Mouse (Mus musculus): ENCODE measurements around the gene Map2k4. TPM values are rescaled to one million over a fixed set of nuclear protein-coding genes. Genes with fewer than 3 reads are reported as not detected.

The Map2k4 gene
- total RNA-seq (2014; rRNA removed) (116 and 127 TPM in 2 replicates), polyA plus RNA-seq (2015; fragmentation: Nextera tagmentation; extraction: Ambion mirVana) (113 and 116 TPM in 2 replicates)

DNA sequence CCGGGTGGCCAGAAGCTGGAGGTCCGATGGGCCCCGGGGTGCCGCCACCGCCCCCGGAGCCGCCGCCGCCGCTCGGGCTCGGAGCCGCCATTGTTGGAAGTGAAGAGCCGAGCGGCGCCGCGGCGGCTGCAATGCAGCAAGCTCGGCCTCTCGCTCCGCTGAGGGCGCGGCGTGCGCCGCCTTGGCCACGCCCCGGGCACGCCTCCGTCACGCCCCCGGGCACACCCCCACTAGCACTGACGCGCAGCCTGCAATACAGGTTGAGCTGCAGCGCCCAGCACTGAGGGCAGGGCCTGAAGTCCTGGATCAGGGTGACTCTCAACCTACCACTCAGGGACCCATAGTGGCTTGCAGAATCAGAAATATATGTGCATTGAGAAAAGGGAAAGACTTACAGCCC is at the start of gene Map2k4:
Gene Map2k4, minus strand, starts transcription at position 144 of the 400 bp plus-strand sequence.
- H3K4me1 ChIP-seq (ENCODE audit: insufficient read depth, low read length), result peaks cover 7% of the 10 kb centered on the region
- H3K27ac ChIP-seq, result peak within 1 kb of the TSS; percentile 84
- no peaks in the 10 kb centered on the region for H3K27me3 ChIP-seq (ENCODE audit: insufficient read depth, low read length)
- TF ChIP-seq CTCF (IDR thresholded peaks at IDR 0.05; ENCODE audit: low read depth), result no peak
- peak within 1 kb of the TSS; percentile 99 for H3K9ac ChIP-seq (replicated peaks; ENCODE audit: low read length)
- peak within 1 kb of the TSS; percentile 81 for H3K4me2 ChIP-seq (ENCODE audit: low read depth, low read length)
- ATAC-seq, result peak; percentile 99
- H3K9me3 ChIP-seq (ENCODE audit: low read length), result no peaks in the 10 kb centered on the region
- WGBS, result 0% methylated on average over 25 of the region's 36 CpGs
- peak within 1 kb of the TSS; percentile 96 for H3K4me3 ChIP-seq (ENCODE audit: low read length)
- H3K36me3 ChIP-seq (ENCODE audit: insufficient read depth, low read length), result no peaks in the 10 kb centered on the region
- DNase-seq (ENCODE audit: low spot score), result peak; percentile 95

- Histone ChIP-seq H3K9ac (replicated peaks; ENCODE audit: low read length) (no peak overlapping the region), H3K4me2 (ENCODE audit: low read depth, low read length) (no peak overlapping the region), H3K36me3 (ENCODE audit: insufficient read depth, low read length) (peaks cover 36% of the 10 kb centered on the region), H3K9me3 (ENCODE audit: low read length) (no peaks in the 10 kb centered on the region), H3K27ac (no peak overlapping the region), H3K4me1 (ENCODE audit: insufficient read depth, low read length) (no peaks in the 10 kb centered on the region), H3K4me3 (ENCODE audit: low read length) (no peak overlapping the region), H3K27me3 (ENCODE audit: insufficient read depth, low read length) (no peaks in the 10 kb centered on the region)
- TF ChIP-seq CTCF (IDR thresholded peaks at IDR 0.05; ENCODE audit: low read depth), result no peak
- ATAC-seq (no peak), DNase-seq (ENCODE audit: low spot score) (no peak)
- WGBS, result 87% methylated on average over 3 of the region's 3 CpGs
These were observed 36.5 kb upstream of the Map2k4 start for GRCm38 (mm10) chr11:65824556-65824955.

DNA sequence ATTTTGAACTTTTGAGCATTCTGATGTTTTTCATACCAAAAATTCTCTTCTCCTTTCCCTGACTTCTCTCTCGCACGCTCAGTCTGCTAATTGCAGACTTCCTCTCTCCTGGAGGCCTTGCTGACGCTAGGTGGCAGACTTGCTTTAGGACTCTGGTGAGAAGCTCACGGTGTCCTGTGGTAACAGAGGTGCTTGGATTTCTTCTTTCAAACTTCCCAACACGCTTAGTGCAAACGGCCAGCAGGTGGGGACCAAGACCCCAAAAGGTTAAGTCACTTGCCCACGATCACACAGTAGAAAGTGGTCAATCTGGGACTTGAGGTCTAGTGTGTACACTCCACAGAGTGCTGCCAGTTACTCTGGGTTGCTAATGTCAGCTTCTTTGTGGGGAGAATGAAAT is 32.8 kb upstream of the Map2k4 start:
- DNase-seq (ENCODE audit: low spot score) (peak; percentile 93), ATAC-seq (peak; percentile 79)

GRCm38 (mm10) chr11:65820280-65820679 is 32.2 kb upstream of the Map2k4 start:
- DNase-seq (ENCODE audit: low spot score), result peak; percentile 74
- Histone ChIP-seq H3K4me1 (ENCODE audit: insufficient read depth, low read length) (no peaks in the 10 kb centered on the region), H3K9ac (replicated peaks; ENCODE audit: low read length) (no peak overlapping the region), H3K27ac (no peak overlapping the region), H3K9me3 (ENCODE audit: low read length) (no peaks in the 10 kb centered on the region), H3K4me2 (ENCODE audit: low read depth, low read length) (no peak overlapping the region), H3K4me3 (ENCODE audit: low read length) (no peak overlapping the region), H3K36me3 (ENCODE audit: insufficient read depth, low read length) (peaks cover 16% of the 10 kb centered on the region), H3K27me3 (ENCODE audit: insufficient read depth, low read length) (no peaks in the 10 kb centered on the region)
- peak; percentile 85 for TF ChIP-seq CTCF (IDR thresholded peaks at IDR 0.05; ENCODE audit: low read depth)
- WGBS, result 67% methylated on average over 5 of the region's 5 CpGs
- ATAC-seq, result peak; percentile 56; the same call in 1 of the 2 replicates

More for the DNA sequence above, 32.8 kb upstream of the Map2k4 start:
- no peak overlapping the region for H3K9ac ChIP-seq (replicated peaks; ENCODE audit: low read length)
- no peak overlapping the region for H3K4me2 ChIP-seq (ENCODE audit: low read depth, low read length)
- H3K4me1 ChIP-seq (ENCODE audit: insufficient read depth, low read length), result no peaks in the 10 kb centered on the region
- H3K4me3 ChIP-seq (ENCODE audit: low read length), result no peak overlapping the region
- H3K27me3 ChIP-seq (ENCODE audit: insufficient read depth, low read length), result no peaks in the 10 kb centered on the region
- peak; percentile 88 for TF ChIP-seq CTCF (IDR thresholded peaks at IDR 0.05; ENCODE audit: low read depth)
- 5% methylated on average over 7 of the region's 7 CpGs for WGBS
- H3K9me3 ChIP-seq (ENCODE audit: low read length), result no peaks in the 10 kb centered on the region
- H3K27ac ChIP-seq, result no peak overlapping the region
- peaks cover 14% of the 10 kb centered on the region for H3K36me3 ChIP-seq (ENCODE audit: insufficient read depth, low read length)

DNA sequence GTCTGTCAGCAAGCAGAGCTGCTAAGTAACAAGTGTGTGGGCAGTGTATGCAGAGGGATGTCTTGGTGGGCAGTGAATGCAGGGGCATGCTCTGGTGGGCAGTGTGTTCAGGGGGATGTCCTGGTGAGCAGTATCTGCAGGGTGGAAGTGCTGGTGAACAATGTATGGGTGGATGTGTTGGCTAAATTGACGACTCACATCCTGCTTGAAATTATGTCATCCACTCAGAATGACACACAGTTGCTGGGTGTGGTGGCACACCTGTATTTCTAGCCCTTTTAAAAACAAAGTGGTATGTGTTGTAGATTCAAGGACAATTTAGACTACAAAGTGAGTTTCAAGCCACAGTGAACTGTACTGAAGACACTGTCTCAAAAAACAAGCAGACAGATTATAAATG is 30.1 kb upstream of the Map2k4 start:
- DNase-seq (ENCODE audit: low spot score) (no peak), ATAC-seq (no peak)
- no peak for TF ChIP-seq CTCF (IDR thresholded peaks at IDR 0.05; ENCODE audit: low read depth)

DNA sequence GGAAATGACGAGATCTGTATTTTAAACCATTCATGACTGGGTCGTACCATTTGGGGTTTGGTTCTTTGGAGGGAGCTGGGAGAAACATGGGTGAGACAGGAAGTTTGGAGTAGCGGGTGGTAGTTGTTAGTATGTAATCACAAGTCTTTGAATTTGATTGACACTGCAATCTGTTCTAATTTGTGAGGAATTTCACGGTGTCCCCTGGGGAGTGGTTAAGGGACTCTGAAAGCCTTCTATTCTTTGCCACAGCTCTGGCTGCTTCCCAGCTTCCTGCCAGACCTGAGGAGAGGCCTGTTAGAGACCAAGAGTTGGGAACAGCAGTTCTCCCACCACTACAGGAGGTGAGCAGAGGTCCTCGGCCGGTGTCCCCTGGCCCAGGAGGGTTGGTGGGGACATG is 28.1 kb upstream of the Map2k4 start:
- H3K4me1 ChIP-seq (ENCODE audit: insufficient read depth, low read length), result peaks cover 5% of the 10 kb centered on the region; the same call in 1 of the 2 replicates
- H3K4me3 ChIP-seq (ENCODE audit: low read length), result no peak overlapping the region
- no peak for ATAC-seq
- 33% methylated on average over 6 of the region's 6 CpGs for WGBS
- no peak for DNase-seq (ENCODE audit: low spot score)
- H3K27ac ChIP-seq, result no peak overlapping the region
- H3K4me2 ChIP-seq (ENCODE audit: low read depth, low read length), result no peak overlapping the region
- no peaks in the 10 kb centered on the region for H3K9me3 ChIP-seq (ENCODE audit: low read length)
- no peaks in the 10 kb centered on the region for H3K27me3 ChIP-seq (ENCODE audit: insufficient read depth, low read length)
- peaks cover 11% of the 10 kb centered on the region for H3K36me3 ChIP-seq (ENCODE audit: insufficient read depth, low read length)
- TF ChIP-seq CTCF (IDR thresholded peaks at IDR 0.05; ENCODE audit: low read depth), result no peak
- no peak overlapping the region for H3K9ac ChIP-seq (replicated peaks; ENCODE audit: low read length)

More for the DNA sequence above, 30.1 kb upstream of the Map2k4 start:
- Histone ChIP-seq H3K4me3 (ENCODE audit: low read length) (no peak overlapping the region), H3K9ac (replicated peaks; ENCODE audit: low read length) (no peak overlapping the region), H3K4me1 (ENCODE audit: insufficient read depth, low read length) (no peaks in the 10 kb centered on the region), H3K27me3 (ENCODE audit: insufficient read depth, low read length) (no peaks in the 10 kb centered on the region), H3K9me3 (ENCODE audit: low read length) (no peaks in the 10 kb centered on the region), H3K4me2 (ENCODE audit: low read depth, low read length) (no peak overlapping the region), H3K27ac (no peak overlapping the region), H3K36me3 (ENCODE audit: insufficient read depth, low read length) (peaks cover 22% of the 10 kb centered on the region)
- WGBS, result 68% methylated on average over 1 of the region's 1 CpGs

DNA sequence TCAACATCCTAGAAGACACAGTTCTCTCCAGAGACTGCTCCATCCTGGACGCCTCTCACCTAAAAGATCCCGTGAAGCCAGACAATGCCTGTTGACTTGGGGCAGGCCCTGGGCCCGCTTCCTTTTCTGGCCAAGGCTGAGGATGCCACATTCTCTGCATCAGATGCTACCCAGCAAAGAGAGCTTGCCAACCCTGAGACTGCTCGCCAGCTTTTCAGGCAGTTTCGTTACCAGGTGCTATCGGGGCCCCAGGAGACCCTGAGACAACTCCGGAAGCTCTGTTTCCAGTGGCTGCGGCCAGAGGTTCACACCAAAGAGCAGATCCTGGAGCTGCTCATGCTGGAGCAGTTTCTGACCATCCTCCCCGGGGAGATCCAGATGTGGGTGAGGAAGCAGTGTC is 26.3 kb upstream of the Map2k4 start:
- H3K27ac ChIP-seq, result no peak overlapping the region
- H3K4me1 ChIP-seq (ENCODE audit: insufficient read depth, low read length), result peaks cover 5% of the 10 kb centered on the region; the same call in 1 of the 2 replicates
- no peak overlapping the region for H3K9ac ChIP-seq (replicated peaks; ENCODE audit: low read length)
- no peak overlapping the region for H3K4me2 ChIP-seq (ENCODE audit: low read depth, low read length)
- no peak overlapping the region for H3K4me3 ChIP-seq (ENCODE audit: low read length)
- WGBS, result 71% methylated on average over 9 of the region's 9 CpGs
- no peaks in the 10 kb centered on the region for H3K27me3 ChIP-seq (ENCODE audit: insufficient read depth, low read length)
- DNase-seq (ENCODE audit: low spot score) (peak; percentile 11), ATAC-seq (no peak)
- no peak for TF ChIP-seq CTCF (IDR thresholded peaks at IDR 0.05; ENCODE audit: low read depth)
- H3K36me3 ChIP-seq (ENCODE audit: insufficient read depth, low read length), result peaks cover 11% of the 10 kb centered on the region
- no peaks in the 10 kb centered on the region for H3K9me3 ChIP-seq (ENCODE audit: low read length)
